In genomic region chr7:19024581-19025255, GRCm38 (mm10) we compare ENCODE assay signal across 8 mouse cellular contexts. TPM values are rescaled to one million over a fixed set of nuclear protein-coding genes. Genes with fewer than 3 reads are reported as not detected.
DNase-seq lines count a peak whose midpoint lies in the region; ATAC-seq and TF ChIP-seq lines count a peak whose summit lies in the region.

No protein-coding gene starts in this region.

- no peaks in the 10 kb centered on the region for H3K9me3 ChIP-seq in MEL (replicated peaks; ENCODE audit: insufficient read depth, low read length)
- no peaks in the 10 kb centered on the region for H3K9me3 ChIP-seq in embryonic facial prominence, embryonic 12.5 days
- no peaks in the 10 kb centered on the region for H3K9me3 ChIP-seq in hindbrain, embryonic 15.5 days
- H3K9me3 ChIP-seq in liver, embryonic 14.5 days (ENCODE audit: control insufficient read depth, low read length): no peaks in the 10 kb centered on the region
- no peaks in the 10 kb centered on the region for H3K9me3 ChIP-seq in neural tube, embryonic 14.5 days (ENCODE audit: control insufficient read depth, low read length)

- peak overlapping the region; percentile 90 for H3K4me2 ChIP-seq in embryonic facial prominence, embryonic 12.5 days (replicated peaks)
- H3K4me2 ChIP-seq in hindbrain, embryonic 15.5 days: peak overlapping the region; percentile 64
- H3K4me2 ChIP-seq in liver, embryonic 14.5 days (ENCODE audit: low read depth): peak overlapping the region; percentile 77
- H3K4me2 ChIP-seq in neural tube, embryonic 14.5 days (ENCODE audit: low read depth, low read length): peak overlapping the region; percentile 88

- TF ChIP-seq EP300 in MEL (IDR thresholded peaks at IDR 0.05; ENCODE audit: low read depth in 1 of 2, low read length in 2 of 2): no peak
- no peak for TF ChIP-seq EP300 in liver, embryonic 14.5 days (IDR thresholded peaks at IDR 0.05; ENCODE audit: low read depth)

- peak; percentile 49 for ATAC-seq in embryonic facial prominence, embryonic 12.5 days (ENCODE audit: insufficient number of reproducible peaks, insufficient read depth, low FRiP score, low TSS enrichment)
- peak; percentile 67 for ATAC-seq in hindbrain, embryonic 15.5 days (ENCODE audit: low FRiP score, low read depth)
- ATAC-seq in liver, embryonic 14.5 days (ENCODE audit: insufficient read depth): peak; percentile 57
- ATAC-seq in neural tube, embryonic 14.5 days (ENCODE audit: low read depth): peak; percentile 62
- no peak for ATAC-seq in activated CD4-positive, CD25-positive, alpha-beta regulatory T cell, adult 4 months

- TF ChIP-seq CTCF in MEL (IDR thresholded peaks at IDR 0.05 in 2 of 3, conservative IDR thresholded peaks at IDR 0.05 in 1 of 3; ENCODE audit: control insufficient read depth in 1 of 3, insufficient read depth in 1 of 3, low read depth in 2 of 3, low read length in 3 of 3, poor library complexity in 1 of 3, severe bottlenecking in 1 of 3): no peak
- TF ChIP-seq CTCF in liver, embryonic 14.5 days (IDR thresholded peaks at IDR 0.05; ENCODE audit: low read depth): no peak

- H3K27me3 ChIP-seq in MEL (ENCODE audit: control insufficient read depth in 1 of 2, insufficient read depth in 2 of 2, low read length in 2 of 2): peaks cover 0 to 5% of the 10 kb centered on the region in 2 experiments; a peak in 2 of 4 replicates
- H3K27me3 ChIP-seq in embryonic facial prominence, embryonic 12.5 days: peaks cover 40% of the 10 kb centered on the region
- peaks cover 38% of the 10 kb centered on the region for H3K27me3 ChIP-seq in hindbrain, embryonic 15.5 days
- H3K27me3 ChIP-seq in liver, embryonic 14.5 days (ENCODE audit: control insufficient read depth, insufficient read depth, low read length): peaks cover 32% of the 10 kb centered on the region
- peaks cover 14% of the 10 kb centered on the region; the same call in 1 of the 2 replicates for H3K27me3 ChIP-seq in neural tube, embryonic 14.5 days (ENCODE audit: control insufficient read depth, insufficient read depth, low read length)

- H3K9ac ChIP-seq in MEL (ENCODE audit: control insufficient read depth, low read depth, low read length, poor library complexity, severe bottlenecking): peak overlapping the region; percentile 96
- H3K9ac ChIP-seq in embryonic facial prominence, embryonic 12.5 days: peak overlapping the region; percentile 95
- H3K9ac ChIP-seq in hindbrain, embryonic 15.5 days: peak overlapping the region; percentile 81
- peak overlapping the region; percentile 89 for H3K9ac ChIP-seq in liver, embryonic 14.5 days (replicated peaks)
- peak overlapping the region; percentile 85 for H3K9ac ChIP-seq in neural tube, embryonic 14.5 days (replicated peaks; ENCODE audit: low read depth, low read length)

- no peak for TF ChIP-seq RAD21 in MEL (IDR thresholded peaks at IDR 0.05; ENCODE audit: low read depth, low read length)

- 1% methylated on average over 35 of the region's 36 CpGs for WGBS in embryonic facial prominence, embryonic 12.5 days
- 1% methylated on average over 28 of the region's 36 CpGs for WGBS in hindbrain, embryonic 15.5 days
- under 1% methylated on average over 33 of the region's 36 CpGs for WGBS in liver, embryonic 14.5 days (ENCODE audit: insufficient replicate concordance)
- WGBS in neural tube, embryonic 14.5 days: 2% methylated on average over 21 of the region's 36 CpGs

- peak; percentile 42 for DNase-seq in layer of hippocampus, adult 11-12 months (ENCODE audit: low spot score)
- no peak for DNase-seq in layer of hippocampus, adult 8-10 months (ENCODE audit: low spot score in 2 of 2)
- peak; percentile 58 for DNase-seq in MEL (ENCODE audit: low read depth, low spot score)
- DNase-seq in liver, embryonic 14.5 days (ENCODE audit: low read depth in 3 of 3, low spot score in 3 of 3): no peak

- 0 out of 2 replicates have a peak overlapping the region, but pooled peaks have one; percentile 27 for H3K27ac ChIP-seq in MEL (ENCODE audit: control insufficient read depth, low read depth, low read length)
- peak overlapping the region; percentile 60; the same call in 1 of the 2 replicates for H3K27ac ChIP-seq in embryonic facial prominence, embryonic 12.5 days
- H3K27ac ChIP-seq in hindbrain, embryonic 15.5 days (replicated peaks): peak overlapping the region; percentile 66
- peak overlapping the region; percentile 2; the same call in 1 of the 2 replicates for H3K27ac ChIP-seq in liver, embryonic 14.5 days
- peak overlapping the region; percentile 57 for H3K27ac ChIP-seq in neural tube, embryonic 14.5 days (ENCODE audit: low read depth, low read length)

- no peak for TF ChIP-seq POLR2A in MEL (IDR thresholded peaks at IDR 0.05; ENCODE audit: control insufficient read depth in 1 of 2, insufficient read depth in 1 of 2, low read depth in 1 of 2, low read length in 2 of 2, poor library complexity in 1 of 2)

- peaks cover 9 to 19% of the 10 kb centered on the region in 2 experiments for H3K4me1 ChIP-seq in MEL (ENCODE audit: control insufficient read depth in 1 of 2, insufficient read depth in 2 of 2, low read length in 2 of 2)
- H3K4me1 ChIP-seq in embryonic facial prominence, embryonic 12.5 days: peaks cover 22% of the 10 kb centered on the region
- H3K4me1 ChIP-seq in hindbrain, embryonic 15.5 days (replicated peaks): peaks cover 17% of the 10 kb centered on the region
- peaks cover 11 to 17% of the 10 kb centered on the region in 2 experiments for H3K4me1 ChIP-seq in liver, embryonic 14.5 days (replicated peaks; ENCODE audit: control insufficient read depth in 2 of 2, insufficient read depth in 2 of 2, low read length in 1 of 2)
- H3K4me1 ChIP-seq in neural tube, embryonic 14.5 days (ENCODE audit: control insufficient read depth, insufficient read depth, low read length): peaks cover 11% of the 10 kb centered on the region

- peak overlapping the region; percentile 81 to 93 for H3K4me3 ChIP-seq in MEL (ENCODE audit: control insufficient read depth in 1 of 2, insufficient read depth in 1 of 2, low read depth in 2 of 2, low read length in 2 of 2)
- peak overlapping the region; percentile 82 for H3K4me3 ChIP-seq in embryonic facial prominence, embryonic 12.5 days
- H3K4me3 ChIP-seq in hindbrain, embryonic 15.5 days: peak overlapping the region; percentile 81
- H3K4me3 ChIP-seq in liver, embryonic 14.5 days (ENCODE audit: insufficient read depth in 1 of 2, low read depth in 2 of 2, low read length in 2 of 2): peak overlapping the region; percentile 74 to 89
- peak overlapping the region; percentile 78 for H3K4me3 ChIP-seq in neural tube, embryonic 14.5 days (ENCODE audit: low read depth, low read length)

- H3K79me2 ChIP-seq in MEL (ENCODE audit: control insufficient read depth, insufficient read depth, low read length, poor library complexity): peaks cover 22% of the 10 kb centered on the region

- H3K36me3 ChIP-seq in MEL (ENCODE audit: control insufficient read depth in 1 of 2, insufficient read depth in 2 of 2, low read length in 2 of 2): peaks cover 2 to 22% of the 10 kb centered on the region in 2 experiments; a peak in 2 of 4 replicates
- H3K36me3 ChIP-seq in embryonic facial prominence, embryonic 12.5 days: peaks cover 12% of the 10 kb centered on the region
- peaks cover 7% of the 10 kb centered on the region for H3K36me3 ChIP-seq in hindbrain, embryonic 15.5 days
- peaks cover 9% of the 10 kb centered on the region for H3K36me3 ChIP-seq in liver, embryonic 14.5 days (replicated peaks; ENCODE audit: control insufficient read depth, insufficient read depth, low read depth)
- peaks cover 11% of the 10 kb centered on the region for H3K36me3 ChIP-seq in neural tube, embryonic 14.5 days (ENCODE audit: control insufficient read depth, insufficient read depth, low read length)

RNA-seq across cellular contexts. Expression of gene Sympk, which starts 0.5 kb away (rescaled TPM):
- 100 to 1,000 TPM; 100 to 113 (median 109) TPM for total RNA-seq in layer of hippocampus, adult 8-10 months (2022)
- 108 and 122 TPM in 2 replicates for total RNA-seq in MEL (2012; rRNA removed)
- 100 to 1,000 TPM in 1 of 2 experiments, not detected in 1; 226 TPM for polyA plus RNA-seq in MEL (2012; ENCODE audit: insufficient read depth in 1 of 2, insufficient read length in 2 of 2, low read depth in 1 of 2, low replicate concordance in 2 of 2, missing spikeins in 1 of 2)
- 51.8 and 56.5 TPM in 2 replicates for polyA plus RNA-seq in embryonic facial prominence, embryonic 12.5 days (2016; fragmentation: Nextera tagmentation; extraction: Ambion mirVana)
- 27.5 and 30.1 TPM in 2 replicates for polyA plus RNA-seq in hindbrain, embryonic 15.5 days (2015; fragmentation: Nextera tagmentation; extraction: Ambion mirVana)
- 27.3 and 29.1 TPM in 2 replicates for polyA plus RNA-seq in liver, embryonic 14.5 days (2012; rRNA removed)
- polyA plus RNA-seq in liver, embryonic 14.5 days (2014; fragmentation: Nextera tagmentation; extraction: Ambion mirVana): 10.7 and 11.8 TPM in 2 replicates
- 16.8 and 16.9 TPM in 2 replicates for polyA plus RNA-seq in neural tube, embryonic 14.5 days (2014; fragmentation: Nextera tagmentation; extraction: Ambion mirVana)
- polyA plus RNA-seq in activated CD4-positive, CD25-positive, alpha-beta regulatory T cell, adult 4 months (2017; shearing (Covaris generic)): 10 to 100 TPM in 1 of 2 experiments, 1 to 10 TPM in 1; 10.0 to 10.3 TPM

RNA-seq across cellular contexts. Expression of gene Foxa3, which starts 1.4 kb away (rescaled TPM):
- not detected for total RNA-seq in layer of hippocampus, adult 8-10 months (2022)
- total RNA-seq in MEL (2012; rRNA removed): not detected in 2 replicates
- not detected for polyA plus RNA-seq in MEL (2012; ENCODE audit: insufficient read depth in 1 of 2, insufficient read length in 2 of 2, low read depth in 1 of 2, low replicate concordance in 2 of 2, missing spikeins in 1 of 2)
- polyA plus RNA-seq in embryonic facial prominence, embryonic 12.5 days (2016; fragmentation: Nextera tagmentation; extraction: Ambion mirVana): 0.13 and 0.18 TPM in 2 replicates
- polyA plus RNA-seq in hindbrain, embryonic 15.5 days (2015; fragmentation: Nextera tagmentation; extraction: Ambion mirVana): 0.08 TPM in 1 of 2 replicates, not detected in the other
- polyA plus RNA-seq in liver, embryonic 14.5 days (2012; rRNA removed): 12.2 and 13.9 TPM in 2 replicates
- polyA plus RNA-seq in liver, embryonic 14.5 days (2014; fragmentation: Nextera tagmentation; extraction: Ambion mirVana): 25.7 and 26.5 TPM in 2 replicates
- not detected in 2 replicates for polyA plus RNA-seq in neural tube, embryonic 14.5 days (2014; fragmentation: Nextera tagmentation; extraction: Ambion mirVana)
- under 1 TPM in 1 of 2 experiments, not detected in 1; 0.16 TPM for polyA plus RNA-seq in activated CD4-positive, CD25-positive, alpha-beta regulatory T cell, adult 4 months (2017; shearing (Covaris generic))

RNA-seq across cellular contexts. Expression of gene Irf2bp1, which starts 20.9 kb away (rescaled TPM):
- 10 to 100 TPM; 47.6 to 49.2 (median 47.9) TPM for total RNA-seq in layer of hippocampus, adult 8-10 months (2022)
- total RNA-seq in MEL (2012; rRNA removed): 27.8 and 33.1 TPM in 2 replicates
- 10 to 100 TPM in 1 of 2 experiments, not detected in 1; 41.1 TPM for polyA plus RNA-seq in MEL (2012; ENCODE audit: insufficient read depth in 1 of 2, insufficient read length in 2 of 2, low read depth in 1 of 2, low replicate concordance in 2 of 2, missing spikeins in 1 of 2)
- polyA plus RNA-seq in embryonic facial prominence, embryonic 12.5 days (2016; fragmentation: Nextera tagmentation; extraction: Ambion mirVana): 47.1 and 48.6 TPM in 2 replicates
- polyA plus RNA-seq in hindbrain, embryonic 15.5 days (2015; fragmentation: Nextera tagmentation; extraction: Ambion mirVana): 31.6 and 35.2 TPM in 2 replicates
- polyA plus RNA-seq in liver, embryonic 14.5 days (2012; rRNA removed): 6.8 and 8.3 TPM in 2 replicates
- polyA plus RNA-seq in liver, embryonic 14.5 days (2014; fragmentation: Nextera tagmentation; extraction: Ambion mirVana): 6.8 and 7.9 TPM in 2 replicates
- 29.7 and 30.3 TPM in 2 replicates for polyA plus RNA-seq in neural tube, embryonic 14.5 days (2014; fragmentation: Nextera tagmentation; extraction: Ambion mirVana)
- 1 to 10 TPM; 2.0 to 3.0 TPM for polyA plus RNA-seq in activated CD4-positive, CD25-positive, alpha-beta regulatory T cell, adult 4 months (2017; shearing (Covaris generic))

RNA-seq across cellular contexts. Expression of gene Rsph6a, which starts 29.8 kb away (rescaled TPM):
- total RNA-seq in layer of hippocampus, adult 8-10 months (2022): under 1 TPM in 2 of 4 experiments, not detected in 2; 0.41 to 0.61 TPM
- total RNA-seq in MEL (2012; rRNA removed): 0.16 and 0.23 TPM in 2 replicates
- under 1 TPM in 1 of 2 experiments, not detected in 1; 0.04 TPM for polyA plus RNA-seq in MEL (2012; ENCODE audit: insufficient read depth in 1 of 2, insufficient read length in 2 of 2, low read depth in 1 of 2, low replicate concordance in 2 of 2, missing spikeins in 1 of 2)
- not detected in 2 replicates for polyA plus RNA-seq in embryonic facial prominence, embryonic 12.5 days (2016; fragmentation: Nextera tagmentation; extraction: Ambion mirVana)
- 0.16 and 0.31 TPM in 2 replicates for polyA plus RNA-seq in hindbrain, embryonic 15.5 days (2015; fragmentation: Nextera tagmentation; extraction: Ambion mirVana)
- polyA plus RNA-seq in liver, embryonic 14.5 days (2012; rRNA removed): not detected in 2 replicates
- polyA plus RNA-seq in liver, embryonic 14.5 days (2014; fragmentation: Nextera tagmentation; extraction: Ambion mirVana): not detected in 2 replicates
- not detected in 2 replicates for polyA plus RNA-seq in neural tube, embryonic 14.5 days (2014; fragmentation: Nextera tagmentation; extraction: Ambion mirVana)
- not detected for polyA plus RNA-seq in activated CD4-positive, CD25-positive, alpha-beta regulatory T cell, adult 4 months (2017; shearing (Covaris generic))

RNA-seq across cellular contexts. Expression of gene Mypop, which starts 33.7 kb away (rescaled TPM):
- total RNA-seq in layer of hippocampus, adult 8-10 months (2022): 10 to 100 TPM; 42.4 to 49.6 (median 45.8) TPM
- 0.95 and 1.2 TPM in 2 replicates for total RNA-seq in MEL (2012; rRNA removed)
- 1 to 10 TPM in 1 of 2 experiments, not detected in 1; 6.5 TPM for polyA plus RNA-seq in MEL (2012; ENCODE audit: insufficient read depth in 1 of 2, insufficient read length in 2 of 2, low read depth in 1 of 2, low replicate concordance in 2 of 2, missing spikeins in 1 of 2)
- 7.7 and 9.8 TPM in 2 replicates for polyA plus RNA-seq in embryonic facial prominence, embryonic 12.5 days (2016; fragmentation: Nextera tagmentation; extraction: Ambion mirVana)
- 6.9 and 7.2 TPM in 2 replicates for polyA plus RNA-seq in hindbrain, embryonic 15.5 days (2015; fragmentation: Nextera tagmentation; extraction: Ambion mirVana)
- polyA plus RNA-seq in liver, embryonic 14.5 days (2012; rRNA removed): 0.20 and 0.21 TPM in 2 replicates
- polyA plus RNA-seq in liver, embryonic 14.5 days (2014; fragmentation: Nextera tagmentation; extraction: Ambion mirVana): 0.30 and 0.34 TPM in 2 replicates
- 6.0 and 6.9 TPM in 2 replicates for polyA plus RNA-seq in neural tube, embryonic 14.5 days (2014; fragmentation: Nextera tagmentation; extraction: Ambion mirVana)
- polyA plus RNA-seq in activated CD4-positive, CD25-positive, alpha-beta regulatory T cell, adult 4 months (2017; shearing (Covaris generic)): 1 to 10 TPM; 2.2 to 2.8 TPM

Comparison
In these comparisons a context has a peak if more than half of its experiments do, and no peak if none do; other contexts are left out.
1. DNase-seq: peak in layer of hippocampus, adult 11-12 months (single experiment) and MEL (single experiment); none in layer of hippocampus, adult 8-10 months (0 of 2) and liver, embryonic 14.5 days (0 of 3).
2. H3K27ac ChIP-seq: peak in every context shown above with its lines; median percentile 66 in hindbrain, embryonic 15.5 days; 60 in embryonic facial prominence, embryonic 12.5 days; 57 in neural tube, embryonic 14.5 days; 27 in MEL; 2 in liver, embryonic 14.5 days.
3. RNA of gene Foxa3, which starts 1.4 kb away (polyA plus RNA-seq): 12.2 to 26.5 TPM in liver, embryonic 14.5 days; 0.16 TPM in activated CD4-positive, CD25-positive, alpha-beta regulatory T cell, adult 4 months, 0.13 to 0.18 TPM in embryonic facial prominence, embryonic 12.5 days, 0.08 TPM in hindbrain, embryonic 15.5 days, not detected in neural tube, embryonic 14.5 days and not detected in MEL; every median in the first group is over 10 times any median in the second.
4. Peak in every context shown above with its lines, with median percentiles within 50 percentile points of each other: H3K4me3 ChIP-seq, H3K9ac ChIP-seq and H3K4me2 ChIP-seq.